Mouse (Mus musculus): Measurements from ENCODE around the gene Deaf1. TPM values are rescaled to one million over a fixed set of nuclear protein-coding genes. Genes with fewer than 3 reads are reported as not detected.

Deaf1 gene
- polyA plus RNA-seq, 1 experiment from 2014 or later, result 42.5 TPM

GRCm38 (mm10) chr7:141363752-141364125, 36.2 kb upstream of the Deaf1 start:
- H3K27me3 ChIP-seq (ENCODE audit: control insufficient read depth, insufficient read depth, low read length), result peaks cover 33% of the 10 kb centered on the region
- no peaks in the 10 kb centered on the region for H3K36me3 ChIP-seq (ENCODE audit: control insufficient read depth, insufficient read depth, low read length)
- no peak for ATAC-seq (replicated peaks; ENCODE audit: insufficient number of reproducible peaks, low FRiP score, low TSS enrichment)
- WGBS (ENCODE audit: insufficient replicate concordance), result 47% methylated on average over 2 of the region's 2 CpGs
- no peak overlapping the region for H3K4me2 ChIP-seq
- no peaks in the 10 kb centered on the region for H3K4me1 ChIP-seq (ENCODE audit: control insufficient read depth, insufficient read depth, low read length)
- no peak overlapping the region for H3K9ac ChIP-seq (ENCODE audit: low read depth, low read length)
- no peaks in the 10 kb centered on the region for H3K9me3 ChIP-seq (replicated peaks; ENCODE audit: control insufficient read depth, low read length)
- H3K4me3 ChIP-seq (ENCODE audit: low read depth, low read length), result no peak overlapping the region
- peak overlapping the region; percentile 24; the same call in 1 of the 2 replicates for H3K27ac ChIP-seq (ENCODE audit: low read depth, low read length)

- Histone ChIP-seq H3K4me1 (ENCODE audit: control insufficient read depth, insufficient read depth, low read length) (no peaks in the 10 kb centered on the region), H3K9ac (ENCODE audit: low read depth, low read length) (no peak overlapping the region), H3K27me3 (ENCODE audit: control insufficient read depth, insufficient read depth, low read length) (peaks cover 33% of the 10 kb centered on the region), H3K4me3 (ENCODE audit: low read depth, low read length) (no peak overlapping the region), H3K27ac (ENCODE audit: low read depth, low read length) (peak overlapping the region; percentile 24; the same call in 1 of the 2 replicates), H3K9me3 (replicated peaks; ENCODE audit: control insufficient read depth, low read length) (no peaks in the 10 kb centered on the region), H3K4me2 (no peak overlapping the region), H3K36me3 (ENCODE audit: control insufficient read depth, insufficient read depth, low read length) (no peaks in the 10 kb centered on the region)
- WGBS (ENCODE audit: insufficient replicate concordance), result 49% methylated on average over 4 of the region's 4 CpGs
- ATAC-seq (replicated peaks; ENCODE audit: insufficient number of reproducible peaks, low FRiP score, low TSS enrichment), result no peak
Measured at GRCm38 (mm10) chr7:141363106-141363751, 35.7 kb upstream of the Deaf1 start.

GRCm38 (mm10) chr7:141361510-141361909, 34.0 kb upstream of the Deaf1 start:
- H3K27me3 ChIP-seq (ENCODE audit: control insufficient read depth, insufficient read depth, low read length), result peaks cover 33% of the 10 kb centered on the region
- H3K4me3 ChIP-seq (ENCODE audit: low read depth, low read length), result no peak overlapping the region
- H3K27ac ChIP-seq (ENCODE audit: low read depth, low read length), result no peak overlapping the region
- H3K4me2 ChIP-seq, result no peak overlapping the region
- no peaks in the 10 kb centered on the region for H3K4me1 ChIP-seq (ENCODE audit: control insufficient read depth, insufficient read depth, low read length)
- WGBS (ENCODE audit: insufficient replicate concordance), result 14% methylated on average over 24 of the region's 24 CpGs
- no peaks in the 10 kb centered on the region for H3K36me3 ChIP-seq (ENCODE audit: control insufficient read depth, insufficient read depth, low read length)
- ATAC-seq (replicated peaks; ENCODE audit: insufficient number of reproducible peaks, low FRiP score, low TSS enrichment), result no peak
- H3K9me3 ChIP-seq (replicated peaks; ENCODE audit: control insufficient read depth, low read length), result no peaks in the 10 kb centered on the region
- no peak overlapping the region for H3K9ac ChIP-seq (ENCODE audit: low read depth, low read length)

- Histone ChIP-seq H3K27me3 (ENCODE audit: control insufficient read depth, insufficient read depth, low read length) (peaks cover 18% of the 10 kb centered on the region), H3K4me1 (ENCODE audit: control insufficient read depth, insufficient read depth, low read length) (no peaks in the 10 kb centered on the region), H3K4me3 (ENCODE audit: low read depth, low read length) (no peak overlapping the region), H3K36me3 (ENCODE audit: control insufficient read depth, insufficient read depth, low read length) (no peaks in the 10 kb centered on the region), H3K9ac (ENCODE audit: low read depth, low read length) (no peak overlapping the region), H3K27ac (ENCODE audit: low read depth, low read length) (no peak overlapping the region), H3K9me3 (replicated peaks; ENCODE audit: control insufficient read depth, low read length) (no peaks in the 10 kb centered on the region), H3K4me2 (no peak overlapping the region)
- no peak for ATAC-seq (replicated peaks; ENCODE audit: insufficient number of reproducible peaks, low FRiP score, low TSS enrichment)
- 68% methylated on average over 14 of the region's 14 CpGs for WGBS (ENCODE audit: insufficient replicate concordance)
Measured at GRCm38 (mm10) chr7:141356971-141357370, 29.5 kb upstream of the Deaf1 start.

GRCm38 (mm10) chr7:141355626-141356326, 28.3 kb upstream of the Deaf1 start:
- no peak overlapping the region for H3K9ac ChIP-seq (ENCODE audit: low read depth, low read length)
- no peak for ATAC-seq (replicated peaks; ENCODE audit: insufficient number of reproducible peaks, low FRiP score, low TSS enrichment)
- H3K27me3 ChIP-seq (ENCODE audit: control insufficient read depth, insufficient read depth, low read length), result peaks cover 7% of the 10 kb centered on the region
- no peaks in the 10 kb centered on the region for H3K36me3 ChIP-seq (ENCODE audit: control insufficient read depth, insufficient read depth, low read length)
- no peak overlapping the region for H3K4me3 ChIP-seq (ENCODE audit: low read depth, low read length)
- no peaks in the 10 kb centered on the region for H3K9me3 ChIP-seq (replicated peaks; ENCODE audit: control insufficient read depth, low read length)
- H3K27ac ChIP-seq (ENCODE audit: low read depth, low read length), result no peak overlapping the region
- no peak overlapping the region for H3K4me2 ChIP-seq
- WGBS (ENCODE audit: insufficient replicate concordance), result 49% methylated on average over 12 of the region's 12 CpGs
- no peaks in the 10 kb centered on the region for H3K4me1 ChIP-seq (ENCODE audit: control insufficient read depth, insufficient read depth, low read length)

GRCm38 (mm10) chr7:141355051-141355450, 27.6 kb upstream of the Deaf1 start:
- ATAC-seq (replicated peaks; ENCODE audit: insufficient number of reproducible peaks, low FRiP score, low TSS enrichment), result no peak
- WGBS (ENCODE audit: insufficient replicate concordance), result 73% methylated on average over 8 of the region's 8 CpGs
- H3K27ac ChIP-seq (ENCODE audit: low read depth, low read length), result no peak overlapping the region

GRCm38 (mm10) chr7:141351061-141351460, 23.6 kb upstream of the Deaf1 start:
- H3K4me1 ChIP-seq (ENCODE audit: control insufficient read depth, insufficient read depth, low read length), result no peaks in the 10 kb centered on the region
- 75% methylated on average over 6 of the region's 6 CpGs for WGBS (ENCODE audit: insufficient replicate concordance)

More at GRCm38 (mm10) chr7:141355051-141355450, 27.6 kb upstream of the Deaf1 start:
- Histone ChIP-seq H3K4me2 (no peak overlapping the region), H3K4me3 (ENCODE audit: low read depth, low read length) (no peak overlapping the region), H3K9me3 (replicated peaks; ENCODE audit: control insufficient read depth, low read length) (no peaks in the 10 kb centered on the region), H3K4me1 (ENCODE audit: control insufficient read depth, insufficient read depth, low read length) (no peaks in the 10 kb centered on the region), H3K27me3 (ENCODE audit: control insufficient read depth, insufficient read depth, low read length) (no peaks in the 10 kb centered on the region), H3K9ac (ENCODE audit: low read depth, low read length) (no peak overlapping the region), H3K36me3 (ENCODE audit: control insufficient read depth, insufficient read depth, low read length) (no peaks in the 10 kb centered on the region)

GRCm38 (mm10) chr7:141344787-141345186, 17.3 kb upstream of the Deaf1 start:
- ATAC-seq (replicated peaks; ENCODE audit: insufficient number of reproducible peaks, low FRiP score, low TSS enrichment), result no peak
- Histone ChIP-seq H3K9me3 (replicated peaks; ENCODE audit: control insufficient read depth, low read length) (no peaks in the 10 kb centered on the region), H3K27me3 (ENCODE audit: control insufficient read depth, insufficient read depth, low read length) (no peaks in the 10 kb centered on the region; the same call in 1 of the 2 replicates), H3K9ac (ENCODE audit: low read depth, low read length) (no peak overlapping the region), H3K4me2 (no peak overlapping the region), H3K4me3 (ENCODE audit: low read depth, low read length) (no peak overlapping the region), H3K36me3 (ENCODE audit: control insufficient read depth, insufficient read depth, low read length) (no peaks in the 10 kb centered on the region), H3K27ac (ENCODE audit: low read depth, low read length) (no peak overlapping the region), H3K4me1 (ENCODE audit: control insufficient read depth, insufficient read depth, low read length) (no peaks in the 10 kb centered on the region)
- WGBS (ENCODE audit: insufficient replicate concordance), result 83% methylated on average over 5 of the region's 5 CpGs

More at GRCm38 (mm10) chr7:141351061-141351460, 23.6 kb upstream of the Deaf1 start:
- ATAC-seq (replicated peaks; ENCODE audit: insufficient number of reproducible peaks, low FRiP score, low TSS enrichment), result no peak
- Histone ChIP-seq H3K4me2 (no peak overlapping the region), H3K27ac (ENCODE audit: low read depth, low read length) (no peak overlapping the region), H3K36me3 (ENCODE audit: control insufficient read depth, insufficient read depth, low read length) (no peaks in the 10 kb centered on the region), H3K27me3 (ENCODE audit: control insufficient read depth, insufficient read depth, low read length) (no peaks in the 10 kb centered on the region), H3K9ac (ENCODE audit: low read depth, low read length) (no peak overlapping the region), H3K9me3 (replicated peaks; ENCODE audit: control insufficient read depth, low read length) (no peaks in the 10 kb centered on the region), H3K4me3 (ENCODE audit: low read depth, low read length) (no peak overlapping the region)
